Mouse (Mus musculus) thymus, adult 18-20 months (tissue): ENCODE measurements around the gene Slc2a1.

ENCODE experiments used
- DNase-seq, 2 experiments: peaks; one replicate each; pipeline ENCODE4 v3.0.0; 2022; ENCODE audit warnings: mixed read lengths in 2 of 2

Slc2a1 gene

DNA sequence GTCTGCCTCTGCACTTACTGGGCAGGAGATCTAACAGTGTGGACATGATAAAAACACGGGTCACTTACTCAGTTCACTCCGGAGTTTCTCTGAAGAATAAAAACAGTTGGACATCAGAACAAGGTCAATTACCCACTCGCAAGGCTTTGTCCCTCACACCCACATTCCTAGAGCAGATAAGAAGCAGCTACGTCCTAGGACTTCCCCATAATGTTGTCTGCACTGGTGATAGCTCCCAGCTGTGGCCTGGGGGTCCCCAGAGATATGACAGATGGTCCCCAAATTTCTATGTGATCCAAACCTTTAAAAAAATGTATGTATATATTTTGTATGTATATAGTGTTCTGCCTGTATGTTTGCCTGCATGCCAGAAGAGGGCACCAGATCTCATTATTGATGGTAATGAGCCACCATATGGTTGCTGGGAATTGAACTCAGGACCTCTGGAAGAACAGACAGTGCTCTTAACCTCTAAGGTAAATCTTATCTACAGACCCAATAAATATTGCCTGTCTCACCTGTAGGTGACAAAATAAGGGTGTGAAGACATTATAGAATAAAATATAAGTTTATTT is 71.7 kb downstream of the Slc2a1 start:
- no peak for DNase-seq

DNA sequence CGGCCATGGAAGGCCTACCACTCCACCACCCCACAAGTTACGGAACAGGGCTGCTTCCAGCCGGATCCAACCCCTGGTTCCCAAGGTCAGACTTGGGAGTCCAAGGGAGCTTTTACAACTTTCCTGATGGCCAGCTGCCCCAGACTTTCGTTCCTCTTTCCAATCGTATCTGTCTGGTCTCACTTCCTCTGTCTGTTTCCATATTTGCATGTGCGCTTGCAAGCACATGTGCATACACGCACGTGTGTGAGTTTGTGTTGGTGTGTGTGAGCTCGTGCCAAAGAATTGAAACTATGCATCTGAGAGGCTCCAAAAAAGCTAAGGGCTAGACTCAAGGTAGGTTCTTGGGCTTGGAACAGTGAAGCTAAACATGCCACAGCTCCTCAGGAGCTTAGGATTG is 72.9 kb downstream of the Slc2a1 start:
- no peak for DNase-seq

DNA sequence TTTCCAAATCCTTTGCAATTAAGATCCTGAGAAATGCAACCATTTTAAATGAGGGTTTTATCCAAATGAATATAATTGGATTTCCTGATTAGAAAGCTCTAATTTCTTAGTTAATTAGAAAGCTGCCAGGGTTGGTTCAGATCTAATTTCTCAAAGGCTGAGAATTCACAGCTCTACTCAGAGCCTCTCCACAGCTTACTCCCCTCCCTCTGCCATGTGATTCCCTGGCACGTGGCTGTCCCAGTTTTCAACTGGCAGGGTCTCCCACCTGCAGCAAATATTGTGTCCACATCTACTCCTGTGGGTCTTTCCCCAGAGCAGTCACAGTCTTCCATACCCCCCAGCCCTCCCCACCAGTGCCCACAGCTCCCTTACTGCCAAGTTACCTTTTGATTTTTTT is 75.0 kb downstream of the Slc2a1 start:
- DNase-seq: no peak

DNA sequence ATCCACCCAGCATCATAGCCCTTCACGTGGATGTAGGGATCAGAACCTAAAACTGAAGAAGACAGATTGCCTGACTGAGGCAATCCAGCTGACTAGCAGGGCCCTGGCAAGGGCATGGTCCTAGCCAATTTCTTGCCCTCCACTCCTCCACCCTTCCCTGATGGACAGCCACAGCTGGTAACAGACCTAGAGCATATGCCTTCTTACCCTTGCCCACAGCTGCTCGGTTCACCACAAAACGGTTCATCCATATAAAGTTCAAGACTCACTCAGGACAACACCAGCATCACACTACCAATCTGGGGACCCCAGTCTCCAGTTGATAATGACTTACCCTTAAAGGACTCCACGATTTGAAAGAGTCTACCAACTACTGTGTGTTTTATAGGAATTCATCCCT is 77.3 kb downstream of the Slc2a1 start:
- DNase-seq: no peak
